Mouse (Mus musculus): ENCODE results near the gene Mecr.
A peak's percentile ranks its signal among the peaks of the same experiment; 100 is the strongest.

Mecr gene

GRCm38 (mm10) chr4:131888564-131888963 lies 45.3 kb downstream of the Mecr start:
- no peak for DNase-seq (ENCODE audit: low read depth, low spot score)

GRCm38 (mm10) chr4:131890692-131891091 lies 47.4 kb downstream of the Mecr start:
- DNase-seq (ENCODE audit: low read depth, low spot score): no peak

- no peak for DNase-seq (ENCODE audit: low read depth, low spot score)
Measured at GRCm38 (mm10) chr4:131897109-131897508, 53.8 kb downstream of the Mecr start.

- no peak for DNase-seq (ENCODE audit: low read depth, low spot score)
Measured at GRCm38 (mm10) chr4:131897787-131898186, 54.5 kb downstream of the Mecr start.

- DNase-seq (ENCODE audit: low read depth, low spot score): no peak
Measured at GRCm38 (mm10) chr4:131898503-131899179, 55.4 kb downstream of the Mecr start.

GRCm38 (mm10) chr4:131899180-131899554 lies 55.9 kb downstream of the Mecr start:
- DNase-seq (ENCODE audit: low read depth, low spot score): no peak

- no peak for DNase-seq (ENCODE audit: low read depth, low spot score)
Measured at GRCm38 (mm10) chr4:131901090-131901489, 57.8 kb downstream of the Mecr start.

- DNase-seq (ENCODE audit: low read depth, low spot score): peak; percentile 46
Measured at GRCm38 (mm10) chr4:131904478-131904877, 61.2 kb downstream of the Mecr start.

GRCm38 (mm10) chr4:131906423-131906822 lies 63.2 kb downstream of the Mecr start:
- DNase-seq (ENCODE audit: low read depth, low spot score): no peak

GRCm38 (mm10) chr4:131907912-131908311 lies 64.6 kb downstream of the Mecr start:
- DNase-seq (ENCODE audit: low read depth, low spot score): peak; percentile 26

GRCm38 (mm10) chr4:131910237-131910994 lies 67.1 kb downstream of the Mecr start:
- no peak for DNase-seq (ENCODE audit: low read depth, low spot score)

GRCm38 (mm10) chr4:131911521-131911920 lies 68.3 kb downstream of the Mecr start:
- DNase-seq (ENCODE audit: low read depth, low spot score): no peak

GRCm38 (mm10) chr4:131913526-131913925 lies 70.3 kb downstream of the Mecr start:
- DNase-seq (ENCODE audit: low read depth, low spot score): no peak

- DNase-seq (ENCODE audit: low read depth, low spot score): no peak
Measured at GRCm38 (mm10) chr4:131914046-131914643, 70.9 kb downstream of the Mecr start.

- DNase-seq (ENCODE audit: low read depth, low spot score): no peak
Measured at GRCm38 (mm10) chr4:131914891-131915469, 71.7 kb downstream of the Mecr start.

- DNase-seq (ENCODE audit: low read depth, low spot score): no peak
Measured at GRCm38 (mm10) chr4:131915821-131916328, 72.6 kb downstream of the Mecr start.

GRCm38 (mm10) chr4:131916425-131916824 lies 73.2 kb downstream of the Mecr start:
- peak; percentile 65 for DNase-seq (ENCODE audit: low read depth, low spot score)

- no peak for DNase-seq (ENCODE audit: low read depth, low spot score)
Measured at GRCm38 (mm10) chr4:131917010-131917555, 73.8 kb downstream of the Mecr start.
